Mouse (Mus musculus): Measurements from ENCODE around the gene Ankrd44. TPM values are rescaled to one million over a fixed set of nuclear protein-coding genes. Genes with fewer than 3 reads are reported as not detected.
A peak's percentile ranks its signal among the peaks of the same experiment; 100 is the strongest.

Gene Ankrd44
- polyA plus RNA-seq, 1 experiment from 2014 or later: 4.8 TPM

- 13% methylated on average over 13 of the region's 13 CpGs for WGBS (ENCODE audit: insufficient replicate concordance)
- ATAC-seq (ENCODE audit: low read depth): peak; percentile 47
- Histone ChIP-seq H3K36me3 (ENCODE audit: control insufficient read depth, insufficient read depth) (no peaks in the 10 kb centered on the region), H3K9me3 (replicated peaks; ENCODE audit: control insufficient read depth, low read length) (no peaks in the 10 kb centered on the region), H3K27me3 (ENCODE audit: control insufficient read depth, insufficient read depth, low read depth, low read length) (no peaks in the 10 kb centered on the region), H3K27ac (ENCODE audit: low read length) (no peak overlapping the region), H3K4me1 (ENCODE audit: control insufficient read depth, low read depth, low read length) (no peaks in the 10 kb centered on the region), H3K4me3 (ENCODE audit: low read depth, low read length) (no peak overlapping the region), H3K4me2 (ENCODE audit: low read depth, low read length) (no peak overlapping the region), H3K9ac (ENCODE audit: low read depth, low read length) (no peak overlapping the region)
These were observed 235.8 kb downstream of the Ankrd44 start for GRCm38 (mm10) chr1:54690291-54690965.

- 60% methylated on average over 3 of the region's 3 CpGs for WGBS (ENCODE audit: insufficient replicate concordance)
- Histone ChIP-seq H3K4me1 (ENCODE audit: control insufficient read depth, low read depth, low read length) (no peaks in the 10 kb centered on the region), H3K27me3 (ENCODE audit: control insufficient read depth, insufficient read depth, low read depth, low read length) (no peaks in the 10 kb centered on the region), H3K27ac (ENCODE audit: low read length) (no peak overlapping the region), H3K4me3 (ENCODE audit: low read depth, low read length) (no peak overlapping the region), H3K36me3 (ENCODE audit: control insufficient read depth, insufficient read depth) (no peaks in the 10 kb centered on the region), H3K9ac (ENCODE audit: low read depth, low read length) (no peak overlapping the region), H3K9me3 (replicated peaks; ENCODE audit: control insufficient read depth, low read length) (no peaks in the 10 kb centered on the region), H3K4me2 (ENCODE audit: low read depth, low read length) (no peak overlapping the region)
- ATAC-seq (ENCODE audit: low read depth): no peak
These were observed 237.7 kb downstream of the Ankrd44 start for GRCm38 (mm10) chr1:54688441-54688840.

- no peaks in the 10 kb centered on the region for H3K27me3 ChIP-seq (ENCODE audit: control insufficient read depth, insufficient read depth, low read depth, low read length)
- H3K36me3 ChIP-seq (ENCODE audit: control insufficient read depth, insufficient read depth): no peaks in the 10 kb centered on the region
- H3K9me3 ChIP-seq (replicated peaks; ENCODE audit: control insufficient read depth, low read length): no peaks in the 10 kb centered on the region
- no peaks in the 10 kb centered on the region for H3K4me1 ChIP-seq (ENCODE audit: control insufficient read depth, low read depth, low read length)
- H3K4me3 ChIP-seq (ENCODE audit: low read depth, low read length): no peak overlapping the region
- no peak overlapping the region for H3K9ac ChIP-seq (ENCODE audit: low read depth, low read length)
- ATAC-seq (ENCODE audit: low read depth): peak; percentile 35; the same call in 1 of the 2 replicates
- WGBS (ENCODE audit: insufficient replicate concordance): 46% methylated on average over 4 of the region's 4 CpGs
- H3K27ac ChIP-seq (ENCODE audit: low read length): no peak overlapping the region
- no peak overlapping the region for H3K4me2 ChIP-seq (ENCODE audit: low read depth, low read length)
These were observed 241.9 kb downstream of the Ankrd44 start for GRCm38 (mm10) chr1:54684316-54684715.

DNA sequence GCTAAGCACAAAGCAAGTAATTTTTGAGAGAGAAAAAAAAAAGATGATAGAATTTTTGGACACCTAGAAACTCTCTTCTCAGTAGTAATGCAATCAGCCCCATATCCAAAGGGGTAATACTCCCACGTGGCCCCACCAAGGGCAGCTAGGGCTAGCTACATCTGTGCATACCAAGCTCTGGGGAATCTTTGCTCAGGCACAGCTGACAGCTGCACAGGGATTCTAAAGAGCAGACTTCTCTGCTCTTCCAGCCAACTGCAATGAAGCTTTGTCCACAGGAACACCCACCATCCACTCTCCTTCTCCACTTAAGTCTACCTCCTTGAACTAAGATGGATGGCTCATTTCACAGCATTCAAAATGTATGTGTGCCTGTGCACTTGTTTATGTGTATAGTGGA, 246.6 kb downstream of the Ankrd44 start:
- Histone ChIP-seq H3K27me3 (ENCODE audit: control insufficient read depth, insufficient read depth, low read depth, low read length) (no peaks in the 10 kb centered on the region), H3K9ac (ENCODE audit: low read depth, low read length) (no peak overlapping the region), H3K36me3 (ENCODE audit: control insufficient read depth, insufficient read depth) (no peaks in the 10 kb centered on the region), H3K4me2 (ENCODE audit: low read depth, low read length) (no peak overlapping the region), H3K4me3 (ENCODE audit: low read depth, low read length) (no peak overlapping the region), H3K9me3 (replicated peaks; ENCODE audit: control insufficient read depth, low read length) (no peaks in the 10 kb centered on the region), H3K27ac (ENCODE audit: low read length) (no peak overlapping the region), H3K4me1 (ENCODE audit: control insufficient read depth, low read depth, low read length) (no peaks in the 10 kb centered on the region)
- ATAC-seq (ENCODE audit: low read depth): no peak
- 41% methylated on average over 1 of the region's 1 CpGs for WGBS (ENCODE audit: insufficient replicate concordance)

GRCm38 (mm10) chr1:54678037-54678436, 248.2 kb downstream of the Ankrd44 start:
- H3K4me3 ChIP-seq (ENCODE audit: low read depth, low read length): no peak overlapping the region
- H3K36me3 ChIP-seq (ENCODE audit: control insufficient read depth, insufficient read depth): no peaks in the 10 kb centered on the region
- H3K27ac ChIP-seq (ENCODE audit: low read length): no peak overlapping the region
- 44% methylated on average over 1 of the region's 1 CpGs for WGBS (ENCODE audit: insufficient replicate concordance)
- H3K4me1 ChIP-seq (ENCODE audit: control insufficient read depth, low read depth, low read length): no peaks in the 10 kb centered on the region
- no peak for ATAC-seq (ENCODE audit: low read depth)
- no peaks in the 10 kb centered on the region for H3K9me3 ChIP-seq (replicated peaks; ENCODE audit: control insufficient read depth, low read length)
- no peak overlapping the region for H3K9ac ChIP-seq (ENCODE audit: low read depth, low read length)
- H3K27me3 ChIP-seq (ENCODE audit: control insufficient read depth, insufficient read depth, low read depth, low read length): no peaks in the 10 kb centered on the region
- no peak overlapping the region for H3K4me2 ChIP-seq (ENCODE audit: low read depth, low read length)

GRCm38 (mm10) chr1:54675478-54675877, 250.7 kb downstream of the Ankrd44 start:
- H3K4me2 ChIP-seq (ENCODE audit: low read depth, low read length): no peak overlapping the region
- H3K36me3 ChIP-seq (ENCODE audit: control insufficient read depth, insufficient read depth): no peaks in the 10 kb centered on the region
- no peak for ATAC-seq (ENCODE audit: low read depth)
- no peaks in the 10 kb centered on the region for H3K4me1 ChIP-seq (ENCODE audit: control insufficient read depth, low read depth, low read length)
- H3K9me3 ChIP-seq (replicated peaks; ENCODE audit: control insufficient read depth, low read length): no peaks in the 10 kb centered on the region
- no peak overlapping the region for H3K27ac ChIP-seq (ENCODE audit: low read length)
- H3K27me3 ChIP-seq (ENCODE audit: control insufficient read depth, insufficient read depth, low read depth, low read length): no peaks in the 10 kb centered on the region
- H3K4me3 ChIP-seq (ENCODE audit: low read depth, low read length): no peak overlapping the region
- WGBS (ENCODE audit: insufficient replicate concordance): 68% methylated on average over 5 of the region's 5 CpGs
- H3K9ac ChIP-seq (ENCODE audit: low read depth, low read length): no peak overlapping the region

DNA sequence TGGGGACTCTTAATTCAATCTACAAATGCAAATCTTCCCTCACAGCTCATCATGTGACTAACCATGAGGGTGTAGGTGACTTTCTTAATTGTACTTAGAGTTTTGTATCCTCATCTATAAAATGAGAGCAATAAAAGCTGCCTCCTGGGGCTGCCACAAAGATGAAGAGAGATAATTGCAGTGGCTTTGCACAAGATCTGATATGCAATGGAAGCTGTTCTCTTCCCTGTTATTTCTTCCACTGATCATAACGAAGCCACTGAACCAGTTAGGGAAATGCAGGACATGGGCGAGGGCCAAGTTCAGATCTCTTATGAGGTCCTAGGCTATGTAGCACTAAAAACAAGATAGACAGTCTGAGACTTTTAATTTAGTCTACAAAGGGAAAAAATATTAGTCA, 258.2 kb downstream of the Ankrd44 start:
- WGBS (ENCODE audit: insufficient replicate concordance): 63% methylated on average over 2 of the region's 2 CpGs
- H3K4me3 ChIP-seq (ENCODE audit: low read depth, low read length): no peak overlapping the region
- no peaks in the 10 kb centered on the region for H3K9me3 ChIP-seq (replicated peaks; ENCODE audit: control insufficient read depth, low read length)
- ATAC-seq (ENCODE audit: low read depth): no peak
- no peak overlapping the region for H3K27ac ChIP-seq (ENCODE audit: low read length)
- no peaks in the 10 kb centered on the region for H3K27me3 ChIP-seq (ENCODE audit: control insufficient read depth, insufficient read depth, low read depth, low read length)
- no peak overlapping the region for H3K4me2 ChIP-seq (ENCODE audit: low read depth, low read length)
- H3K4me1 ChIP-seq (ENCODE audit: control insufficient read depth, low read depth, low read length): no peaks in the 10 kb centered on the region
- H3K9ac ChIP-seq (ENCODE audit: low read depth, low read length): no peak overlapping the region
- no peaks in the 10 kb centered on the region for H3K36me3 ChIP-seq (ENCODE audit: control insufficient read depth, insufficient read depth)

GRCm38 (mm10) chr1:54665582-54666405, 260.4 kb downstream of the Ankrd44 start:
- no peak overlapping the region for H3K4me3 ChIP-seq (ENCODE audit: low read depth, low read length)
- ATAC-seq (ENCODE audit: low read depth): no peak
- H3K27me3 ChIP-seq (ENCODE audit: control insufficient read depth, insufficient read depth, low read depth, low read length): no peaks in the 10 kb centered on the region
- no peak overlapping the region for H3K9ac ChIP-seq (ENCODE audit: low read depth, low read length)
- H3K36me3 ChIP-seq (ENCODE audit: control insufficient read depth, insufficient read depth): no peaks in the 10 kb centered on the region
- no peaks in the 10 kb centered on the region for H3K4me1 ChIP-seq (ENCODE audit: control insufficient read depth, low read depth, low read length)
- H3K4me2 ChIP-seq (ENCODE audit: low read depth, low read length): no peak overlapping the region
- H3K27ac ChIP-seq (ENCODE audit: low read length): no peak overlapping the region
- H3K9me3 ChIP-seq (replicated peaks; ENCODE audit: control insufficient read depth, low read length): no peaks in the 10 kb centered on the region
- 46% methylated on average over 8 of the region's 8 CpGs for WGBS (ENCODE audit: insufficient replicate concordance)

- no peak for ATAC-seq (ENCODE audit: low read depth)
- WGBS (ENCODE audit: insufficient replicate concordance): 62% methylated on average over 4 of the region's 4 CpGs
These were observed 261.1 kb downstream of the Ankrd44 start for GRCm38 (mm10) chr1:54665095-54665494.

More at GRCm38 (mm10) chr1:54665095-54665494, 261.1 kb downstream of the Ankrd44 start:
- H3K27me3 ChIP-seq (ENCODE audit: control insufficient read depth, insufficient read depth, low read depth, low read length): no peaks in the 10 kb centered on the region
- H3K4me3 ChIP-seq (ENCODE audit: low read depth, low read length): no peak overlapping the region
- no peak overlapping the region for H3K27ac ChIP-seq (ENCODE audit: low read length)
- no peaks in the 10 kb centered on the region for H3K9me3 ChIP-seq (replicated peaks; ENCODE audit: control insufficient read depth, low read length)
- no peaks in the 10 kb centered on the region for H3K36me3 ChIP-seq (ENCODE audit: control insufficient read depth, insufficient read depth)
- H3K4me2 ChIP-seq (ENCODE audit: low read depth, low read length): no peak overlapping the region
- H3K4me1 ChIP-seq (ENCODE audit: control insufficient read depth, low read depth, low read length): no peaks in the 10 kb centered on the region
- H3K9ac ChIP-seq (ENCODE audit: low read depth, low read length): no peak overlapping the region

Data from liver, embryonic 16.5 days (tissue).